Mouse (Mus musculus): ENCODE measurements around the gene Cacna2d3.

GRCm38 (mm10) chr14:29204236-29204966, 517.3 kb downstream of the Cacna2d3 start:
- TF ChIP-seq CTCF (IDR thresholded peaks at IDR 0.05; ENCODE audit: low read depth) (no peak), EP300 (IDR thresholded peaks at IDR 0.05; ENCODE audit: low read depth) (no peak)

All from liver, embryonic 14.5 days (tissue).